Mouse (Mus musculus): ENCODE results near the gene Chmp3. TPM values are rescaled to one million over a fixed set of nuclear protein-coding genes. Genes with fewer than 3 reads are reported as not detected.

Gene Chmp3
- polyA plus RNA-seq, 1 experiment from 2014 or later, result 62.2 TPM

DNA sequence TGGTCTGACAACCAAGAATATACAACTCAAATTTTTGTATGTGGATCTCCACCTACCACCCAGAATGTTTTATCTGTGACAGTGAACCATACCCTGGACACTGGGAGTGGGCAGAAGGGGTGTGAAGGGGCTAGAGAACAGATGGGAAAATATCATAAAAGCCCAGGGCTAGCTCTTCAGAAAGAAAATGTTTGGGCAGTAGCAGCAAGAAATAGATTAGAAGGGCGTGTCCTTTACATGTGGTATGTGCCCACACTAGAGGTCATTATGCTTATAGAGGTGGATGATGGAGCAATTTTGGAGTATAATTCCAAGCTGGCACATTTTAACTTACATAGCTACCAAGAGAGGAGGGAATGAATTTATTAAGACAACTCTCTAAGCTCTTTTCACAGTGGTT, 31.8 kb downstream of the Chmp3 start:
- Histone ChIP-seq H3K4me3 (ENCODE audit: low read depth, low read length) (no peak overlapping the region), H3K4me2 (no peak overlapping the region), H3K36me3 (ENCODE audit: control insufficient read depth, insufficient read depth, low read length) (no peaks in the 10 kb centered on the region; the same call in 1 of the 2 replicates), H3K9ac (ENCODE audit: low read depth, low read length) (no peak overlapping the region), H3K9me3 (replicated peaks; ENCODE audit: control insufficient read depth, low read length) (no peaks in the 10 kb centered on the region), H3K27ac (ENCODE audit: low read depth, low read length) (no peak overlapping the region), H3K27me3 (ENCODE audit: control insufficient read depth, insufficient read depth, low read length) (no peaks in the 10 kb centered on the region), H3K4me1 (ENCODE audit: control insufficient read depth, insufficient read depth, low read length) (no peaks in the 10 kb centered on the region)
- no peak for ATAC-seq (replicated peaks; ENCODE audit: insufficient number of reproducible peaks, low FRiP score, low TSS enrichment)
- WGBS (ENCODE audit: insufficient replicate concordance), result 91% methylated on average over 1 of the region's 1 CpGs

DNA sequence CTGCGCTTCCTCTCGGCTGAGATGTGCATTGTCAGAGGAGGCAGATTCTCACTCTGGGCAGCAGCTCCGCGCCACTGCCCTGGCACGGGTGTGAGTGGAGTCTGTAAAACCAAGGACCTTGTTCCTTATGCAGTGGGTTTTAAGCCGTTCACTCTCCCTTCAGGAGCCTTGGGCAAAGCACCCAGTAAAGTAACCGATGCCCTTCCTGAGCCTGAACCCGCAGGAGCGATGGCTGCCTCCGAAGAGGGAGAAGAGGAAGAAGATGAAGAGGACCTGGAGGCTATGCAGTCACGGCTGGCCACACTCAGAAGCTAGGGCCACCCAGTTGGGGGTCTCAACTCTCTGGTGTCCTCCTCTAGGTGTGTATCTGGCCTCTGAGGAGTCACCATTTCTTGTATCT, 35.9 kb downstream of the Chmp3 start:
- Histone ChIP-seq H3K4me1 (ENCODE audit: control insufficient read depth, insufficient read depth, low read length) (no peaks in the 10 kb centered on the region), H3K36me3 (ENCODE audit: control insufficient read depth, insufficient read depth, low read length) (no peaks in the 10 kb centered on the region; the same call in 1 of the 2 replicates), H3K9ac (ENCODE audit: low read depth, low read length) (no peak overlapping the region), H3K4me3 (ENCODE audit: low read depth, low read length) (no peak overlapping the region), H3K27ac (ENCODE audit: low read depth, low read length) (no peak overlapping the region), H3K27me3 (ENCODE audit: control insufficient read depth, insufficient read depth, low read length) (no peaks in the 10 kb centered on the region), H3K4me2 (no peak overlapping the region), H3K9me3 (replicated peaks; ENCODE audit: control insufficient read depth, low read length) (no peaks in the 10 kb centered on the region)
- ATAC-seq (replicated peaks; ENCODE audit: insufficient number of reproducible peaks, low FRiP score, low TSS enrichment), result no peak
- 94% methylated on average over 11 of the region's 11 CpGs for WGBS (ENCODE audit: insufficient replicate concordance)

DNA sequence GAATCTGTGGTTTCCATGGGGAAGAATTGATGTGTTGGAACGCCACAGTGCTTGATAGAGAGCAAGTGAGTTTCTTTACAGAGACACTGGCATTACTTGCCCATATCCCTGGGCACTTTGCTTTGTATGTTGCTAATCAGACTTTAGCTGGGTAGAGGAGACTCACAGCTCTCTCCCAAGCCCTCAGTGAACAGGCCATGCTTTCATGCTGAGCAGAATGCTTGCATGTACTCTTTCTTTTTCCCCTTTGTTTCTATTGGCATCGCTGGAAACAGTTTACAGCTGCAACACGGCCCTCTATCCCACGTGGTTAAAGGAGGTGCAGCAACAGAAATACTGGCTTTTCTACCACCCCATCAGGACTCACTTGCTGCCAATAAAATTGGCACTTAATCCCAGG, 39.6 kb downstream of the Chmp3 start:
- H3K4me3 ChIP-seq (ENCODE audit: low read depth, low read length), result no peak overlapping the region
- 76% methylated on average over 4 of the region's 4 CpGs for WGBS (ENCODE audit: insufficient replicate concordance)
- peaks cover 4% of the 10 kb centered on the region for H3K36me3 ChIP-seq (ENCODE audit: control insufficient read depth, insufficient read depth, low read length)
- no peak overlapping the region for H3K27ac ChIP-seq (ENCODE audit: low read depth, low read length)
- no peak overlapping the region for H3K9ac ChIP-seq (ENCODE audit: low read depth, low read length)
- no peaks in the 10 kb centered on the region for H3K4me1 ChIP-seq (ENCODE audit: control insufficient read depth, insufficient read depth, low read length)
- no peak overlapping the region for H3K4me2 ChIP-seq
- H3K27me3 ChIP-seq (ENCODE audit: control insufficient read depth, insufficient read depth, low read length), result no peaks in the 10 kb centered on the region
- no peak for ATAC-seq (replicated peaks; ENCODE audit: insufficient number of reproducible peaks, low FRiP score, low TSS enrichment)
- H3K9me3 ChIP-seq (replicated peaks; ENCODE audit: control insufficient read depth, low read length), result no peaks in the 10 kb centered on the region

DNA sequence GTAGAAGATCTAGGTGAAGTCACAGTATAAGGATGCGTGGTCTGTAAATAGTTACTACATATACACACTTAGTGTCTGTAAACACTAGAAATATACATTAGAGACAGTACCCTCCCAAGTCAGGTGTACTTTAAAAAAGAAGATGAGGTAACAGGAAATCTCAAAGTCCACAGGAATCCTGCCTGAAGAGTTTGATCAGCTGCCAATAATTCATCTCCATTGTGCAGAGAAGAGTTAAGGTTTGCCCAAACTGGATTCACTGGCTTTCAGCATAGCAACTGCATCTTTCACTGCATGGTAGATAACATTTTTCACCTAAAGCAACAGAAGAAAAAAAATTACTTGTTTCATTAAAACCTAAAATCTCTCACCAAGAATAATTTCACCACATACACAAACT, 45.8 kb downstream of the Chmp3 start:
- Histone ChIP-seq H3K27me3 (ENCODE audit: control insufficient read depth, insufficient read depth, low read length) (no peaks in the 10 kb centered on the region), H3K9me3 (replicated peaks; ENCODE audit: control insufficient read depth, low read length) (no peaks in the 10 kb centered on the region), H3K36me3 (ENCODE audit: control insufficient read depth, insufficient read depth, low read length) (peaks cover 39% of the 10 kb centered on the region), H3K4me2 (no peak overlapping the region), H3K4me1 (ENCODE audit: control insufficient read depth, insufficient read depth, low read length) (0 out of 2 replicates have a peak, but pooled peaks cover 5% of the 10 kb centered on the region), H3K27ac (ENCODE audit: low read depth, low read length) (no peak overlapping the region), H3K4me3 (ENCODE audit: low read depth, low read length) (no peak overlapping the region), H3K9ac (ENCODE audit: low read depth, low read length) (no peak overlapping the region)
- no peak for ATAC-seq (replicated peaks; ENCODE audit: insufficient number of reproducible peaks, low FRiP score, low TSS enrichment)
- 88% methylated on average over 1 of the region's 1 CpGs for WGBS (ENCODE audit: insufficient replicate concordance)

DNA sequence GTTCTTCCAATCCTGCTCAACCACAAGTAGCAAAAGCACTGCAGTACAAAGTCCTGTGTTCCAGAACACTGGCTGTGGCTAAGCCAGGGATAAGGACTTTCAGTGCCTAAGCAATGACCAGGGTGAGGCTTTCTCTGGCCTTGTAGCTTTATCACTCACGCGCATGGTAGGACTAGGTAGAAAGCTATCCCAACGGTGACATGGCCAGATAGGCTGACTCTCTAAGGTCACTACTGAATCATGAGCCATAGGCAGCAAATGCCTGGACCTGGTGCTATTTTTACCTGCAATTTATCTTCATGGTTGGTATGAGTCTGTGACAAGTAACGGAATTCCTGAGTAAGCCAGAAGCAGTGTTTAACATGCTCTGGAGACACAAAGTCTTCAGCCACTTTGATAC, 46.6 kb downstream of the Chmp3 start:
- 62% methylated on average over 4 of the region's 4 CpGs for WGBS (ENCODE audit: insufficient replicate concordance)
- no peak overlapping the region for H3K4me3 ChIP-seq (ENCODE audit: low read depth, low read length)
- H3K27ac ChIP-seq (ENCODE audit: low read depth, low read length), result peak overlapping the region; percentile 66
- H3K4me2 ChIP-seq, result no peak overlapping the region
- 0 out of 2 replicates have a peak, but pooled peaks cover 5% of the 10 kb centered on the region for H3K4me1 ChIP-seq (ENCODE audit: control insufficient read depth, insufficient read depth, low read length)
- ATAC-seq (replicated peaks; ENCODE audit: insufficient number of reproducible peaks, low FRiP score, low TSS enrichment), result no peak
- peaks cover 42% of the 10 kb centered on the region for H3K36me3 ChIP-seq (ENCODE audit: control insufficient read depth, insufficient read depth, low read length)
- no peaks in the 10 kb centered on the region for H3K27me3 ChIP-seq (ENCODE audit: control insufficient read depth, insufficient read depth, low read length)
- H3K9me3 ChIP-seq (replicated peaks; ENCODE audit: control insufficient read depth, low read length), result no peaks in the 10 kb centered on the region
- H3K9ac ChIP-seq (ENCODE audit: low read depth, low read length), result no peak overlapping the region

DNA sequence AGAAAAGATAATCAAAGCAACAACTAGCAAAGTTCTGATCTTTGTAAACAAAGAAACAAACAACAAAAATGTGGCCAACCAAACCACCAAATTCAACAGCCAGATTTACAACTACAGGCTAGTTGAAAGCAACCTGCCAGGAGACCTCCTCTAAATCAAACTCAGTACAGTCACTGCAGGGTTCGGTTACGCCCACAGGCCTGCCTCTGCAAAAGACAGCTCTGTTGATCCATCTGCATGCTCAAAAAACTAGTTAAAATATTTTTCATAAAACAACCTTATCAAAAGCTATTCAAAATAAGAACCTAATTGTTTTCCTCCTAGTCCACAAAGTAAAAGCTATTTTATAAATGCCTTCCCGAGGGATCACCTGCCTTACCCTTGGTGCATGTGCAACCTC, 64.2 kb downstream of the Chmp3 start:
- Histone ChIP-seq H3K9ac (ENCODE audit: low read depth, low read length) (no peak overlapping the region), H3K27ac (ENCODE audit: low read depth, low read length) (no peak overlapping the region), H3K4me3 (ENCODE audit: low read depth, low read length) (no peak overlapping the region), H3K4me2 (no peak overlapping the region), H3K4me1 (ENCODE audit: control insufficient read depth, insufficient read depth, low read length) (no peaks in the 10 kb centered on the region), H3K9me3 (replicated peaks; ENCODE audit: control insufficient read depth, low read length) (no peaks in the 10 kb centered on the region), H3K27me3 (ENCODE audit: control insufficient read depth, insufficient read depth, low read length) (no peaks in the 10 kb centered on the region), H3K36me3 (ENCODE audit: control insufficient read depth, insufficient read depth, low read length) (peaks cover 23% of the 10 kb centered on the region)
- no peak for ATAC-seq (replicated peaks; ENCODE audit: insufficient number of reproducible peaks, low FRiP score, low TSS enrichment)
- WGBS (ENCODE audit: insufficient replicate concordance), result 93% methylated on average over 3 of the region's 3 CpGs

DNA sequence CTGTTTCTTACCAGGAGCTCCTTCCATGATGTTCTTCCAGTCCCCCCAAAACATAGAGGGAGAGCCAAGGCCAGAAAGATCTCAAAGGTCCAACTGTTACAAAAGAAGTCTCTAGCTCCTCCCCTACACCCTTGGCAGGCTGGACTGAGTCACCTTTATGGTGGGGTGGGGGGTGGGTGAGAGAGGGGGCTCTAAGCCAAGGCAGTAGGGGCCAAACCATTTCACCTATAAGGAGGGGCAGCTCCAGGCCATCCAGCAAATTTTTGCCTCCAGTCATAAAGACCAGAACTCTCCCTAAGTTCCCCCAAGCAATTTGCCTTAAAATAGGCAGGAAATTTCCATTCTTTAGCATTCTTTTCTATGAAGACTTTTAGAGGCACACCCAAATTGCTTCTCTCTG, 65.4 kb downstream of the Chmp3 start:
- Histone ChIP-seq H3K4me2 (no peak overlapping the region), H3K4me3 (ENCODE audit: low read depth, low read length) (no peak overlapping the region), H3K36me3 (ENCODE audit: control insufficient read depth, insufficient read depth, low read length) (peaks cover 24% of the 10 kb centered on the region), H3K4me1 (ENCODE audit: control insufficient read depth, insufficient read depth, low read length) (no peaks in the 10 kb centered on the region), H3K27me3 (ENCODE audit: control insufficient read depth, insufficient read depth, low read length) (no peaks in the 10 kb centered on the region), H3K27ac (ENCODE audit: low read depth, low read length) (no peak overlapping the region), H3K9me3 (replicated peaks; ENCODE audit: control insufficient read depth, low read length) (no peaks in the 10 kb centered on the region), H3K9ac (ENCODE audit: low read depth, low read length) (no peak overlapping the region)
- no peak for ATAC-seq (replicated peaks; ENCODE audit: insufficient number of reproducible peaks, low FRiP score, low TSS enrichment)

DNA sequence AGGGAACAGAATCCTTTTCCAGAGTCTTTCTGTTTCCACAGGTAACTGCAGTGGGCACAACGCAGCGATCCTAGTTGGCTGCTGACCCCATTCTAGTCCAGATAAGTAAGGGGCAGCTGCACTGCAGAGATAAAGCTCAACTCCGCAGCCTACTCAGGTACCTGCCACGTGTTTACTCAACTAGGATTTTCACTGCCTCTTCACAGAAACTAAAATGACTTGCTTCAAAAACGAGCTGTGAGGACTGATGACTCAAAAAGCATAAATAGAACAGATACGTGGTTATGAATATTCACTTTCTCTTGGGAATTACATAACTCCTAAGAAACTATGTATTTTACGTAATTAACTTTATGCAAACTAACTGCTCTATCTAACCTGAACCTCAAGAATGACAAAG, 66.4 kb downstream of the Chmp3 start:
- no peaks in the 10 kb centered on the region for H3K4me1 ChIP-seq (ENCODE audit: control insufficient read depth, insufficient read depth, low read length)
- no peak overlapping the region for H3K4me2 ChIP-seq
- H3K36me3 ChIP-seq (ENCODE audit: control insufficient read depth, insufficient read depth, low read length), result peaks cover 24% of the 10 kb centered on the region
- H3K4me3 ChIP-seq (ENCODE audit: low read depth, low read length), result no peak overlapping the region
- H3K27me3 ChIP-seq (ENCODE audit: control insufficient read depth, insufficient read depth, low read length), result no peaks in the 10 kb centered on the region
- 0 out of 2 replicates have a peak overlapping the region, but pooled peaks have one; percentile 46 for H3K27ac ChIP-seq (ENCODE audit: low read depth, low read length)
- WGBS (ENCODE audit: insufficient replicate concordance), result 71% methylated on average over 7 of the region's 7 CpGs
- no peaks in the 10 kb centered on the region for H3K9me3 ChIP-seq (replicated peaks; ENCODE audit: control insufficient read depth, low read length)
- peak; percentile 81 for ATAC-seq (replicated peaks; ENCODE audit: insufficient number of reproducible peaks, low FRiP score, low TSS enrichment)
- H3K9ac ChIP-seq (ENCODE audit: low read depth, low read length), result no peak overlapping the region

DNA sequence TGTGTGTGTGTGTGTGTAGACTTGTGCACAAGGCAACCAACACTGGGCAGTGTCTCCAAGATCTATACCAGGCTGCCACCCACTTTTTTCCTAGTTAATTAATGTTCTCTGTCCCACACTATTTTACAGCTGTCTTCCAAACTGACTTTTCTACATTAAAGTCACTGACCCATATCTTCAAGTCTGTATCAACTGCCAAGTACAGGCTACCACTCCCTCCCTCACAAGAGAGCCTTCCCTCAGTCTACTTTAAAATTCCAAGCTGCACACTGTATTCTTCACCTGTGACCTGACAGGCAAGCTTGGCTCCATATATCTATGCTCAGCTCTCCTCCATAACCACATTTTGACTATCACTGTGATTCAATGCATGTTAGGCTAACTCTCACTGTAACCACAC, 69.6 kb downstream of the Chmp3 start:
- H3K4me1 ChIP-seq (ENCODE audit: control insufficient read depth, insufficient read depth, low read length), result no peaks in the 10 kb centered on the region
- no peak overlapping the region for H3K4me3 ChIP-seq (ENCODE audit: low read depth, low read length)
- H3K36me3 ChIP-seq (ENCODE audit: control insufficient read depth, insufficient read depth, low read length), result peaks cover 31% of the 10 kb centered on the region
- H3K9me3 ChIP-seq (replicated peaks; ENCODE audit: control insufficient read depth, low read length), result no peaks in the 10 kb centered on the region
- H3K9ac ChIP-seq (ENCODE audit: low read depth, low read length), result no peak overlapping the region
- H3K27me3 ChIP-seq (ENCODE audit: control insufficient read depth, insufficient read depth, low read length), result no peaks in the 10 kb centered on the region
- no peak overlapping the region for H3K27ac ChIP-seq (ENCODE audit: low read depth, low read length)
- H3K4me2 ChIP-seq, result no peak overlapping the region
- no peak for ATAC-seq (replicated peaks; ENCODE audit: insufficient number of reproducible peaks, low FRiP score, low TSS enrichment)
